Comparison of ENCODE assay signal across 17 mouse cellular contexts in genomic region chr8:60949859-60950258, GRCm38 (mm10). TPM values are rescaled to one million over a fixed set of nuclear protein-coding genes. Genes with fewer than 3 reads are reported as not detected.
DNase-seq lines count a peak whose midpoint lies in the region; ATAC-seq and TF ChIP-seq lines count a peak whose summit lies in the region.
"Had no signal": no experiment of that assay in that cellular context is flagged by ENCODE, and none has a peak within 500 bp of the region (broad histone marks: within the 10 kb centered on the region; RNA-seq: fewer than 3 reads in every experiment).

No protein-coding gene starts in this region.

- 48% methylated on average over 4 of the region's 4 CpGs for WGBS in intestine, postnatal 0 days
- 28% methylated on average over 4 of the region's 4 CpGs for WGBS in small intestine, adult 2 months
- 60% methylated on average over 4 of the region's 4 CpGs for WGBS in forebrain, postnatal 0 days
- 57% methylated on average over 4 of the region's 4 CpGs for WGBS in stomach, postnatal 0 days

- TF ChIP-seq POLR2A in small intestine, adult 2 months (IDR thresholded peaks at IDR 0.05; ENCODE audit: low read depth, low read length) = no peak

- peak; percentile 35 to 39 for DNase-seq in heart, adult 18-20 months
- no peak for DNase-seq in heart, postnatal 36 days
- peak; percentile 18 for DNase-seq in layer of hippocampus, adult 9-11 months
- no peak for DNase-seq in layer of hippocampus, postnatal 10 days (ENCODE audit: low spot score in 2 of 2)
- DNase-seq in forebrain, postnatal 0 days = no peak
- no peak for DNase-seq in stomach, postnatal 0 days (ENCODE audit: low spot score)
- DNase-seq: B cell, adult 2 months; cerebellum, adult 11-12 months; gastrocnemius, postnatal 14 days had no signal

- no peaks in the 10 kb centered on the region for H3K36me3 ChIP-seq in intestine, postnatal 0 days (ENCODE audit: control insufficient read depth, insufficient read depth)
- 0 out of 2 replicates have a peak, but pooled peaks cover 1% of the 10 kb centered on the region for H3K36me3 ChIP-seq in small intestine, adult 2 months (ENCODE audit: control insufficient read depth, insufficient read depth, low read length)
- no peaks in the 10 kb centered on the region for H3K36me3 ChIP-seq in forebrain, postnatal 0 days (ENCODE audit: insufficient read depth)
- no peaks in the 10 kb centered on the region for H3K36me3 ChIP-seq in stomach, postnatal 0 days (ENCODE audit: control insufficient read depth, insufficient read depth, low read length)
- H3K36me3 ChIP-seq: embryonic facial prominence, embryonic 13.5 days; hindbrain, embryonic 13.5 days; limb, embryonic 15.5 days had no signal

- TF ChIP-seq EP300 in stomach, postnatal 0 days (optimal IDR thresholded peaks at IDR 0.05) = no peak

- H3K27ac ChIP-seq in intestine, postnatal 0 days (ENCODE audit: low read depth, low read length) = no peak overlapping the region
- H3K27ac ChIP-seq in small intestine, adult 2 months (ENCODE audit: insufficient read depth, low read depth, low read length) = peak overlapping the region; percentile 55
- no peak overlapping the region for H3K27ac ChIP-seq in forebrain, postnatal 0 days (ENCODE audit: low read depth, low read length)
- no peak overlapping the region for H3K27ac ChIP-seq in stomach, postnatal 0 days (replicated peaks)
- H3K27ac ChIP-seq: embryonic facial prominence, embryonic 13.5 days; hindbrain, embryonic 13.5 days; limb, embryonic 15.5 days had no signal

- H3K4me2 ChIP-seq in intestine, postnatal 0 days (replicated peaks; ENCODE audit: low read depth) = no peak overlapping the region; the same call in 1 of the 2 replicates
- no peak overlapping the region for H3K4me2 ChIP-seq in forebrain, postnatal 0 days (ENCODE audit: low read depth)
- H3K4me2 ChIP-seq in stomach, postnatal 0 days (replicated peaks; ENCODE audit: low read depth) = no peak overlapping the region
- H3K4me2 ChIP-seq: embryonic facial prominence, embryonic 13.5 days; hindbrain, embryonic 13.5 days; limb, embryonic 15.5 days had no signal

- intact Hi-C loops in heart, postnatal 36 days (cut with DNase I) = loop anchor here (5.0 kb wide), 1 partner anchor 43 kb away; no protein-coding TSS in a partner anchor

- H3K27me3 ChIP-seq in intestine, postnatal 0 days (replicated peaks; ENCODE audit: control insufficient read depth, insufficient read depth, low read length) = no peaks in the 10 kb centered on the region
- no peaks in the 10 kb centered on the region for H3K27me3 ChIP-seq in small intestine, adult 2 months (ENCODE audit: control insufficient read depth, insufficient read depth, low read length)
- no peaks in the 10 kb centered on the region for H3K27me3 ChIP-seq in forebrain, postnatal 0 days (ENCODE audit: insufficient read depth, low read length)
- no peaks in the 10 kb centered on the region for H3K27me3 ChIP-seq in stomach, postnatal 0 days (ENCODE audit: control insufficient read depth, insufficient read depth, low read length)
- H3K27me3 ChIP-seq: embryonic facial prominence, embryonic 13.5 days; hindbrain, embryonic 13.5 days; limb, embryonic 15.5 days had no signal

- no peak overlapping the region for H3K4me3 ChIP-seq in intestine, postnatal 0 days (ENCODE audit: low read depth, low read length)
- no peak overlapping the region for H3K4me3 ChIP-seq in small intestine, adult 2 months (ENCODE audit: low read depth, low read length)
- no peak overlapping the region for H3K4me3 ChIP-seq in forebrain, postnatal 0 days (ENCODE audit: low read depth, low read length)
- H3K4me3 ChIP-seq in stomach, postnatal 0 days (ENCODE audit: low read depth, low read length) = no peak overlapping the region
- H3K4me3 ChIP-seq: embryonic facial prominence, embryonic 13.5 days; hindbrain, embryonic 13.5 days; limb, embryonic 15.5 days had no signal

- no peaks in the 10 kb centered on the region for H3K9me3 ChIP-seq in intestine, postnatal 0 days (ENCODE audit: control insufficient read depth)
- H3K9me3 ChIP-seq in forebrain, postnatal 0 days (ENCODE audit: low read length) = no peaks in the 10 kb centered on the region
- H3K9me3 ChIP-seq in stomach, postnatal 0 days (ENCODE audit: control insufficient read depth, low read length) = no peaks in the 10 kb centered on the region
- H3K9me3 ChIP-seq: embryonic facial prominence, embryonic 13.5 days; hindbrain, embryonic 13.5 days; limb, embryonic 15.5 days had no signal

- 0 out of 2 replicates have a peak, but pooled peaks have one; percentile 29 for ATAC-seq in intestine, postnatal 0 days
- no peak for ATAC-seq in forebrain, postnatal 0 days
- ATAC-seq in stomach, postnatal 0 days (ENCODE audit: low FRiP score, low TSS enrichment) = no peak
- ATAC-seq: activated CD4-positive, CD25-positive, alpha-beta regulatory T cell, adult 4 months; forebrain, embryonic 14.5 days; midbrain, embryonic 16.5 days had no signal

- H3K9ac ChIP-seq in intestine, postnatal 0 days (ENCODE audit: low read depth, low read length) = no peak overlapping the region
- H3K9ac ChIP-seq in forebrain, postnatal 0 days = no peak overlapping the region
- H3K9ac ChIP-seq in stomach, postnatal 0 days (ENCODE audit: low read length) = no peak overlapping the region
- H3K9ac ChIP-seq: embryonic facial prominence, embryonic 13.5 days; hindbrain, embryonic 13.5 days; limb, embryonic 15.5 days had no signal

- H3K4me1 ChIP-seq in intestine, postnatal 0 days (replicated peaks; ENCODE audit: control insufficient read depth, insufficient read depth, low read length) = 0 out of 2 replicates have a peak, but pooled peaks cover 4% of the 10 kb centered on the region
- peaks cover 11% of the 10 kb centered on the region; the same call in 1 of the 2 replicates for H3K4me1 ChIP-seq in small intestine, adult 2 months (ENCODE audit: control insufficient read depth, insufficient read depth, insufficient read length, low read length)
- H3K4me1 ChIP-seq in forebrain, postnatal 0 days (ENCODE audit: insufficient read depth) = no peaks in the 10 kb centered on the region
- no peaks in the 10 kb centered on the region for H3K4me1 ChIP-seq in stomach, postnatal 0 days (replicated peaks; ENCODE audit: control insufficient read depth, insufficient read depth)

- no peak for TF ChIP-seq CTCF in intestine, postnatal 0 days (IDR thresholded peaks at IDR 0.05; ENCODE audit: low read depth)
- TF ChIP-seq CTCF in small intestine, adult 2 months (IDR thresholded peaks at IDR 0.05; ENCODE audit: extremely low read depth, insufficient read length, insufficient replicate concordance, low read depth, low read length) = no peak
- TF ChIP-seq CTCF in forebrain, postnatal 0 days (IDR thresholded peaks at IDR 0.05; ENCODE audit: low read depth) = no peak
- TF ChIP-seq CTCF in stomach, postnatal 0 days (IDR thresholded peaks at IDR 0.05; ENCODE audit: low read depth) = no peak

RNA-seq across cellular contexts. Expression of gene Clcn3, which starts 33.2 kb away (rescaled TPM):
- 10 to 100 TPM; 31.6 to 32.0 TPM for total RNA-seq in heart, adult 18-20 months (2021)
- total RNA-seq in heart, postnatal 36 days (2021) = 10 to 100 TPM; 33.6 to 34.3 TPM
- total RNA-seq in layer of hippocampus, postnatal 10 days (2021) = 100 to 1,000 TPM; 149 to 151 TPM
- polyA plus RNA-seq in intestine, postnatal 0 days (2015; fragmentation: Nextera tagmentation; extraction: Ambion mirVana) = 22.2 and 24.2 TPM in 2 replicates
- polyA plus RNA-seq in small intestine, adult 2 months (2012; rRNA removed) = 6.8 and 9.3 TPM in 2 replicates
- 98.0 and 109 TPM in 2 replicates for total RNA-seq in forebrain, postnatal 0 days (2014; rRNA removed)
- 56.0 and 74.4 TPM in 2 replicates for polyA plus RNA-seq in forebrain, postnatal 0 days (2015; fragmentation: Nextera tagmentation; extraction: Ambion mirVana)
- 21.3 and 21.7 TPM in 2 replicates for polyA plus RNA-seq in stomach, postnatal 0 days (2015; fragmentation: Nextera tagmentation; extraction: Ambion mirVana)

RNA-seq across cellular contexts. Expression of gene Nek1, which starts 43.1 kb away (rescaled TPM):
- 1 to 10 TPM; 9.5 to 9.6 TPM for total RNA-seq in heart, adult 18-20 months (2021)
- 1 to 10 TPM; 8.0 to 9.4 TPM for total RNA-seq in heart, postnatal 36 days (2021)
- 10 to 100 TPM; 30.0 to 31.4 TPM for total RNA-seq in layer of hippocampus, postnatal 10 days (2021)
- 5.0 and 5.5 TPM in 2 replicates for polyA plus RNA-seq in intestine, postnatal 0 days (2015; fragmentation: Nextera tagmentation; extraction: Ambion mirVana)
- 1.8 and 2.9 TPM in 2 replicates for polyA plus RNA-seq in small intestine, adult 2 months (2012; rRNA removed)
- 18.0 and 18.4 TPM in 2 replicates for total RNA-seq in forebrain, postnatal 0 days (2014; rRNA removed)
- 11.6 and 19.5 TPM in 2 replicates for polyA plus RNA-seq in forebrain, postnatal 0 days (2015; fragmentation: Nextera tagmentation; extraction: Ambion mirVana)
- 6.9 and 7.8 TPM in 2 replicates for polyA plus RNA-seq in stomach, postnatal 0 days (2015; fragmentation: Nextera tagmentation; extraction: Ambion mirVana)

RNA-seq across cellular contexts. Expression of gene Hpf1, which starts 59.6 kb away (rescaled TPM):
- 10 to 100 TPM; 15.8 to 16.6 TPM for total RNA-seq in heart, adult 18-20 months (2021)
- 10 to 100 TPM; 15.3 to 17.0 TPM for total RNA-seq in heart, postnatal 36 days (2021)
- 10 to 100 TPM; 47.1 to 52.0 TPM for total RNA-seq in layer of hippocampus, postnatal 10 days (2021)
- polyA plus RNA-seq in intestine, postnatal 0 days (2015; fragmentation: Nextera tagmentation; extraction: Ambion mirVana) = 42.4 and 42.8 TPM in 2 replicates
- 0.61 and 1.2 TPM in 2 replicates for polyA plus RNA-seq in small intestine, adult 2 months (2012; rRNA removed)
- 47.0 and 47.6 TPM in 2 replicates for total RNA-seq in forebrain, postnatal 0 days (2014; rRNA removed)
- polyA plus RNA-seq in forebrain, postnatal 0 days (2015; fragmentation: Nextera tagmentation; extraction: Ambion mirVana) = 110 TPM in 2 replicates
- polyA plus RNA-seq in stomach, postnatal 0 days (2015; fragmentation: Nextera tagmentation; extraction: Ambion mirVana) = 43.8 and 47.0 TPM in 2 replicates

Comparison
In these comparisons a context has a peak if more than half of its experiments do, and no peak if none do; other contexts are left out.
1. DNase-seq: peak in heart, adult 18-20 months (2 of 2) and layer of hippocampus, adult 9-11 months (single experiment); none in heart, postnatal 36 days (0 of 2), layer of hippocampus, postnatal 10 days (0 of 2), forebrain, postnatal 0 days (single experiment) and stomach, postnatal 0 days (single experiment).